18 mouse cellular contexts compared by ENCODE assay signal in genomic region chr6:13812157-13812556, GRCm38 (mm10). TPM values are rescaled to one million over a fixed set of nuclear protein-coding genes. Genes with fewer than 3 reads are reported as not detected.
DNase-seq lines count a peak whose midpoint lies in the region.
"Had no signal": no experiment of that assay in that cellular context is flagged by ENCODE, and none has a peak within 500 bp of the region (broad histone marks: within the 10 kb centered on the region; RNA-seq: fewer than 3 reads in every experiment).

No protein-coding gene starts in this region.

- DNase-seq in cerebellum, adult 11 months, result peak; percentile 51
- peak; percentile 62 to 64 for DNase-seq in cerebellum, adult 18-20 months
- DNase-seq in cerebellum, adult 9-11 months, result peak; percentile 67
- peak; percentile 56 to 60 for DNase-seq in cerebellum, postnatal 36 days
- no peak for DNase-seq in limb, embryonic 10.5 days (ENCODE audit: low spot score)
- DNase-seq in kidney, postnatal 25 days, result no peak
- no peak for DNase-seq in heart, embryonic 10.5 days (ENCODE audit: low spot score)
- DNase-seq: adrenal gland, adult 8-10 months; adrenal gland, postnatal 36 days; gastrocnemius, postnatal 14 days; heart, postnatal 10 days; kidney, adult 2 months had no signal

- H3K36me3 ChIP-seq in limb, embryonic 10.5 days, result no peaks in the 10 kb centered on the region
- H3K36me3 ChIP-seq in heart, embryonic 10.5 days, result no peaks in the 10 kb centered on the region
- H3K36me3 ChIP-seq: embryonic facial prominence, embryonic 12.5 days; forebrain, embryonic 15.5 days; G1E; hindbrain, embryonic 13.5 days; kidney, embryonic 15.5 days had no signal

- no peaks in the 10 kb centered on the region for H3K4me1 ChIP-seq in limb, embryonic 10.5 days
- H3K4me1 ChIP-seq in heart, embryonic 10.5 days, result no peaks in the 10 kb centered on the region
- H3K4me1 ChIP-seq: embryonic facial prominence, embryonic 12.5 days; forebrain, embryonic 15.5 days; hindbrain, embryonic 13.5 days; kidney, embryonic 15.5 days had no signal

- no peak overlapping the region for H3K27ac ChIP-seq in limb, embryonic 10.5 days
- H3K27ac ChIP-seq in heart, embryonic 10.5 days, result no peak overlapping the region
- H3K27ac ChIP-seq: embryonic facial prominence, embryonic 12.5 days; forebrain, embryonic 15.5 days; hindbrain, embryonic 13.5 days; hindbrain, postnatal 0 days; kidney, embryonic 15.5 days had no signal

- H3K9me3 ChIP-seq in limb, embryonic 10.5 days (replicated peaks), result no peaks in the 10 kb centered on the region
- no peaks in the 10 kb centered on the region for H3K9me3 ChIP-seq in heart, embryonic 10.5 days
- H3K9me3 ChIP-seq: embryonic facial prominence, embryonic 12.5 days; forebrain, embryonic 15.5 days; G1E; hindbrain, embryonic 13.5 days; kidney, embryonic 15.5 days had no signal

- no peaks in the 10 kb centered on the region for H3K27me3 ChIP-seq in limb, embryonic 10.5 days (ENCODE audit: low read depth, poor library complexity, severe bottlenecking)
- no peaks in the 10 kb centered on the region for H3K27me3 ChIP-seq in heart, embryonic 10.5 days (ENCODE audit: insufficient read depth, poor library complexity, severe bottlenecking)
- H3K27me3 ChIP-seq: embryonic facial prominence, embryonic 12.5 days; forebrain, embryonic 15.5 days; hindbrain, embryonic 13.5 days; kidney, embryonic 15.5 days had no signal

- 93% methylated on average over 4 of the region's 4 CpGs for WGBS in limb, embryonic 10.5 days
- 83% methylated on average over 4 of the region's 4 CpGs for WGBS in heart, embryonic 10.5 days

- no peak overlapping the region for H3K4me3 ChIP-seq in limb, embryonic 10.5 days
- no peak overlapping the region for H3K4me3 ChIP-seq in heart, embryonic 10.5 days
- H3K4me3 ChIP-seq: embryonic facial prominence, embryonic 12.5 days; forebrain, embryonic 15.5 days; hindbrain, embryonic 13.5 days; kidney, embryonic 15.5 days had no signal

RNA-seq across cellular contexts. Expression of gene Gpr85, which starts 27.6 kb away (rescaled TPM):
- 1.6 and 2.4 TPM in 2 replicates for polyA plus RNA-seq in limb, embryonic 10.5 days (2016; fragmentation: Nextera tagmentation; extraction: Ambion mirVana)
- polyA plus RNA-seq in heart, embryonic 10.5 days (2016; fragmentation: Nextera tagmentation; extraction: Ambion mirVana), result 4.3 and 5.6 TPM in 2 replicates
- polyA plus RNA-seq: G1E had no signal

RNA-seq across cellular contexts. Expression of gene 2610001J05Rik, which starts 59.2 kb away (rescaled TPM):
- 79.6 and 87.5 TPM in 2 replicates for polyA plus RNA-seq in limb, embryonic 10.5 days (2016; fragmentation: Nextera tagmentation; extraction: Ambion mirVana)
- polyA plus RNA-seq in heart, embryonic 10.5 days (2016; fragmentation: Nextera tagmentation; extraction: Ambion mirVana), result 109 and 111 TPM in 2 replicates

Comparison
In these comparisons a context has a peak if more than half of its experiments do, and no peak if none do; other contexts are left out.
1. DNase-seq: peak in cerebellum, adult 11 months (single experiment), cerebellum, adult 18-20 months (2 of 2), cerebellum, adult 9-11 months (single experiment) and cerebellum, postnatal 36 days (2 of 2); none in limb, embryonic 10.5 days (single experiment), kidney, postnatal 25 days (0 of 2) and heart, embryonic 10.5 days (single experiment).